Mouse (Mus musculus) induced T-regulatory cell, adult 2 months (primary cell): ENCODE measurements around the gene Brd9.
"Not testable (repeated sequence)": the region's sequence is repeated elsewhere in the genome, so short reads cannot be mapped to it uniquely, and the experiment has no call there.

ENCODE experiments used
- DNase-seq: peaks from one replicate; pipeline ENCODE4 v3.0.0-alpha.2; 2012; ENCODE audit warnings: low read depth

Brd9 gene

GRCm38 (mm10) chr13:73990761-73991160 is 53.1 kb downstream of the Brd9 start:
- no peak for DNase-seq

GRCm38 (mm10) chr13:73991267-73991666 is 53.7 kb downstream of the Brd9 start:
- no peak for DNase-seq

- no peak for DNase-seq
These were observed 58.8 kb downstream of the Brd9 start for GRCm38 (mm10) chr13:73996456-73996855.

- no peak for DNase-seq
These were observed 62.9 kb downstream of the Brd9 start for GRCm38 (mm10) chr13:74000519-74000918.

- DNase-seq = no peak
These were observed 63.4 kb downstream of the Brd9 start for GRCm38 (mm10) chr13:74000961-74001360.

- no peak for DNase-seq
These were observed 63.9 kb downstream of the Brd9 start for GRCm38 (mm10) chr13:74001492-74001891.

- DNase-seq = not testable (repeated sequence)
These were observed 69.3 kb downstream of the Brd9 start for GRCm38 (mm10) chr13:74006881-74007280.

GRCm38 (mm10) chr13:74008216-74008615 is 70.6 kb downstream of the Brd9 start:
- not testable (repeated sequence) for DNase-seq

GRCm38 (mm10) chr13:74008948-74009718 is 71.5 kb downstream of the Brd9 start, which contains the start of gene Tppp:
Tppp (plus strand) TSS chr13:74009407.
- DNase-seq = peak; percentile 91

GRCm38 (mm10) chr13:74009791-74010614 is 72.4 kb downstream of the Brd9 start:
- DNase-seq = peak; percentile 57
